Mouse (Mus musculus) CH12.LX (cell line): ENCODE data around the gene Homer3. TPM values are rescaled to one million over a fixed set of nuclear protein-coding genes. Genes with fewer than 3 reads are reported as not detected.
A peak's percentile ranks its signal among the peaks of the same experiment; 100 is the strongest.

ENCODE experiments used
- DNase-seq: peaks from one replicate; pipeline ENCODE4 v3.0.0-alpha.2; 2013; ENCODE audit errors: extremely low read depth
- H3K27ac ChIP-seq: 2 replicates; pipeline ENCODE4 v1.5.1; 2012; ENCODE audit warnings: low read depth, mild to moderate bottlenecking, control low read depth, moderate library complexity; ENCODE audit not compliant: insufficient read depth
- H3K27me3 ChIP-seq: replicated peaks from 2 replicates; pipeline ENCODE3; 2012; ENCODE audit warnings: inconsistent platforms
- H3K36me3 ChIP-seq, 2 experiments: replicated peaks in 1 of 2; 2 replicates each; pipeline versions ENCODE3 to v1.6.1; 2012; ENCODE audit warnings: inconsistent platforms in 1 of 2, low read length in 1 of 2, mild to moderate bottlenecking in 1 of 2, mixed read lengths in 1 of 2, moderate library complexity in 1 of 2; ENCODE audit not compliant: control insufficient read depth in 1 of 2, insufficient read depth in 1 of 2
- H3K4me1 ChIP-seq, 2 experiments: 2 replicates each; pipeline ENCODE4 v1.6.1; 2012; ENCODE audit warnings: inconsistent platforms in 1 of 2, moderate library complexity in 1 of 2; ENCODE audit not compliant: insufficient read depth in 2 of 2, control insufficient read depth in 1 of 2
- H3K4me2 ChIP-seq: 2 replicates; pipeline ENCODE4 v1.6.1; 2012; ENCODE audit warnings: low read depth, mild to moderate bottlenecking, control low read depth; ENCODE audit not compliant: poor library complexity, insufficient read depth, severe bottlenecking
- H3K4me3 ChIP-seq, 3 experiments: fragments of 150-350 bp in 1 of 3; sonication (generic) in 1 of 3; replicated peaks in 1 of 3; 2 replicates each; pipeline versions ENCODE3 to v1.5.1; 2011 to 2012; ENCODE audit warnings: low read depth in 2 of 3, low read length in 2 of 3, mild to moderate bottlenecking in 2 of 3, moderate library complexity in 2 of 3, control low read depth in 1 of 3, improper control_type of control experiment in 1 of 3, inconsistent platforms in 1 of 3, mixed read lengths in 1 of 3; ENCODE audit not compliant: poor library complexity in 1 of 3
- H3K79me2 ChIP-seq: replicated peaks from 2 replicates; pipeline ENCODE4 v1.6.1; 2012; ENCODE audit warnings: mild to moderate bottlenecking, moderate library complexity; ENCODE audit not compliant: control insufficient read depth, poor library complexity, insufficient read depth, severe bottlenecking; ENCODE audit errors: extremely low read depth
- H3K9ac ChIP-seq: 2 replicates; pipeline ENCODE4 v1.6.1; 2012; ENCODE audit warnings: low read depth, mild to moderate bottlenecking, control low read depth, moderate library complexity; ENCODE audit not compliant: insufficient read depth
- H3K9me3 ChIP-seq: replicated peaks from 2 replicates; pipeline ENCODE3; 2012; ENCODE audit warnings: low read length, inconsistent platforms, mixed read lengths
- BHLHE40 ChIP-seq: IDR thresholded peaks from 2 replicates; pipeline ENCODE4 v1.6.1; 2011; ENCODE audit warnings: mild to moderate bottlenecking, low read depth, low read length, improper control_type of control experiment
- CTCF ChIP-seq, 2 experiments: IDR thresholded peaks in 1 of 2; conservative IDR thresholded peaks in 1 of 2; 2 replicates each; pipeline ENCODE4 v1.5.1; 2011 to 2012; ENCODE audit warnings: low read depth in 2 of 2, low read length in 2 of 2, improper control_type of control experiment in 1 of 2, inconsistent platforms in 1 of 2, mild to moderate bottlenecking in 1 of 2, moderate library complexity in 1 of 2
- E2F4 ChIP-seq: IDR thresholded peaks from 2 replicates; pipeline ENCODE4 v1.6.1; 2011; ENCODE audit warnings: low read depth, low read length, improper control_type of control experiment; ENCODE audit not compliant: insufficient replicate concordance
- ETS1 ChIP-seq: conservative IDR thresholded peaks from 2 replicates; pipeline ENCODE4 v1.6.1; 2012; ENCODE audit warnings: low read depth, mild to moderate bottlenecking, inconsistent platforms, low read length, improper control_type of control experiment, moderate library complexity
- HCFC1 ChIP-seq: IDR thresholded peaks from 2 replicates; pipeline ENCODE4 v1.6.1; 2012; ENCODE audit warnings: low read depth, mild to moderate bottlenecking, inconsistent platforms, low read length, improper control_type of control experiment
- JUN ChIP-seq: IDR thresholded peaks from 2 replicates; pipeline ENCODE4 v1.6.1; 2011; ENCODE audit warnings: low read depth, mild to moderate bottlenecking, low read length, improper control_type of control experiment, moderate library complexity; ENCODE audit not compliant: insufficient read depth
- MAFK ChIP-seq: IDR thresholded peaks from 2 replicates; pipeline ENCODE4 v1.6.1; 2011; ENCODE audit warnings: low read length, improper control_type of control experiment; ENCODE audit not compliant: insufficient replicate concordance
- MAX ChIP-seq: IDR thresholded peaks from 2 replicates; pipeline ENCODE4 v1.6.1; 2011; ENCODE audit warnings: low read length, improper control_type of control experiment
- MAZ ChIP-seq: IDR thresholded peaks from 2 replicates; pipeline ENCODE4 v1.6.1; 2012; ENCODE audit warnings: low read depth, mild to moderate bottlenecking, inconsistent platforms, low read length, improper control_type of control experiment, moderate library complexity
- MYC ChIP-seq: IDR thresholded peaks from 2 replicates; pipeline ENCODE4 v1.6.1; 2011; ENCODE audit warnings: low read depth, mild to moderate bottlenecking, improper control_type of control experiment, low read length
- PAX5 ChIP-seq: IDR thresholded peaks from 2 replicates; pipeline ENCODE4 v1.6.1; 2012; ENCODE audit warnings: low read length, inconsistent platforms, mixed read lengths
- RAD21 ChIP-seq: IDR thresholded peaks from 2 replicates; pipeline ENCODE4 v1.6.1; 2011; ENCODE audit warnings: low read depth, mild to moderate bottlenecking, low read length, improper control_type of control experiment, moderate library complexity
- SMC3 ChIP-seq: IDR thresholded peaks from 2 replicates; pipeline ENCODE4 v1.6.1; 2011; ENCODE audit warnings: low read depth, low read length, improper control_type of control experiment
- TCF12 ChIP-seq: IDR thresholded peaks from 2 replicates; pipeline ENCODE4 v1.6.1; 2014; ENCODE audit warnings: low read depth, mild to moderate bottlenecking, inconsistent platforms, low read length, improper control_type of control experiment
- UBTF ChIP-seq: IDR thresholded peaks from 2 replicates; pipeline ENCODE4 v1.6.1; 2012; ENCODE audit warnings: low read depth, mild to moderate bottlenecking, inconsistent platforms, low read length, improper control_type of control experiment, moderate library complexity
- ZMIZ1 ChIP-seq: IDR thresholded peaks from 2 replicates; pipeline ENCODE4 v1.6.1; 2012; ENCODE audit warnings: low read depth, mild to moderate bottlenecking, inconsistent platforms, low read length, improper control_type of control experiment
- dilution Hi-C: fragments of 300-500 bp; cut with MboI; formaldehyde crosslinking; loops from 2 replicates; pipeline ENCODE4 v1.14.3; 2020; ENCODE audit warnings: low sequenced_read_pairs; ENCODE audit not compliant: extremely low pct_unique_long_range_greater_than_20kb, extremely low pct_ligation_motif_present
- in situ Hi-C: fragments of 300-500 bp; cut with MboI; formaldehyde crosslinking; loops from 3 replicates; pipeline ENCODE4 v1.14.3; 2019; ENCODE audit warnings: low sequenced_read_pairs, low pct_ligation_motif_present, low pct_unique_long_range_greater_than_20kb, mixed read lengths
- polyA plus RNA-seq: library from polyadenylated mRNA; unstranded; fragments of >175 nt; gene quantifications from 2 replicates; pipeline ENCODE4 v1.2.1, GENCODE M21; 2012; ENCODE audit warnings: low read depth; ENCODE audit not compliant: insufficient read length
- total RNA-seq, 2 experiments: library from RNA; depleted of rRNA; stranded (reverse); fragments of 300-350 nt in 1 of 2; fragments of >200 nt in 1 of 2; gene quantifications; 2 replicates each; pipeline ENCODE4 v1.2.3; 2012 to 2014

Homer3 gene
- total and polyA plus RNA-seq, 3 experiments, result 9.0 to 14.0 (median 11.8) TPM

DNA sequence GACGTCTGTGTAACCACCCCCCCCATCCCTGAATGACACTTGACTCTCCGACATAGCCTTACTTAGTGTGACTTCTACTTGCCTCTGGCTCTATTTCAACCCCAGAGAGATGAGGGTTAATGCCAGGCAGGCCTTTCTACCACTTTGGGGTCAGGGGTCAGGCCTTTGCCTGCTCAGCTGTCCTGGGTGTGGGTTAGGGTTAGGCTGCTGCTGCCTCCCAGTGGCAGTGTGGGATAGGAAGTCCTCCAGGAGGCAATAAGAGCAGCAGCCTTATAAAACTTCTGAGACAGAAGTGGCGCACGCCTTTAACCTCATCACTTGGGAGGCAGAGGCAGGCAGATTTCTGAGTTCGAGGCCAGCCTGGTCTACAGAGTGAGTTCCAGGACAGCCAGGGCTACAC is 42.0 kb upstream of the Homer3 start:
- Histone ChIP-seq H3K4me2 (no peak overlapping the region), H3K27ac (no peak overlapping the region), H3K4me1 (peaks cover 5 to 18% of the 10 kb centered on the region in 2 experiments), H3K9ac (no peak overlapping the region), H3K27me3 (no peaks in the 10 kb centered on the region), H3K79me2 (peaks cover 4% of the 10 kb centered on the region), H3K4me3 (no peak overlapping the region), H3K36me3 (peaks cover 69 to 89% of the 10 kb centered on the region in 2 experiments), H3K9me3 (no peaks in the 10 kb centered on the region)
- in situ Hi-C loops (no loop called here), dilution Hi-C loops (no loop called here)
- TF ChIP-seq MAX (no peak), SMC3 (peak; percentile 40), ETS1 (no peak), MAZ (no peak), PAX5 (no peak), HCFC1 (no peak), MYC (no peak), CTCF (conservative IDR thresholded peaks at IDR 0.05 in 1 of 2, IDR thresholded peaks at IDR 0.05 in 1 of 2; ENCODE audit: low read depth in 2 of 2, low read length in 2 of 2) (peak in 1 of 2 experiments; percentile 51; a peak in 2 of 4 replicates), E2F4 (no peak), RAD21 (peak; percentile 45), JUN (no peak), UBTF (no peak), MAFK (no peak), ZMIZ1 (no peak), BHLHE40 (no peak)
- no peak for DNase-seq

DNA sequence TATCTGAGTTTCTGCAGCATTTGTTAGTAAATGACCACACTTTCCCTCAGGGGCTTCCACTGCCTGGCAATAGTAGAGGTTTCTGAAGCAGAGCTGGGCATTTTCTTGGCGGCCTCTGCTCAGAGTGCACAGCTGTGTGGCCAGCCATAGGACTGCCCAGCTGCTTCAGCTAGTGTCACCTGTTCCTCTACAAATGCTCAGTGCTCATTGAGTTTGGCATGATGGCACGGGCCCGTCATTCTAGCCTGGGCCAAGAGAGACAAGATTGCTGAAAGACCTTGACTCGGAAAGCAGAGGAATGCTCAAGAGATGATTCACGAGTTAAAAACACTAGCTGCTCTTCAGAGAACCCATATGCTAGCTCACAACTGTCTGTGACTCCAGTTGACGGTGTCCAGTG is 36.0 kb upstream of the Homer3 start:
- Histone ChIP-seq H3K9ac (no peak overlapping the region), H3K4me2 (no peak overlapping the region), H3K9me3 (no peaks in the 10 kb centered on the region), H3K4me1 (peaks cover 3 to 10% of the 10 kb centered on the region in 2 experiments; a peak in 3 of 4 replicates), H3K27me3 (no peaks in the 10 kb centered on the region), H3K27ac (no peak overlapping the region), H3K79me2 (0 out of 2 replicates have a peak, but pooled peaks cover 5% of the 10 kb centered on the region), H3K4me3 (no peak overlapping the region), H3K36me3 (peaks cover 75 to 91% of the 10 kb centered on the region in 2 experiments)
- dilution Hi-C loops (no loop called here), in situ Hi-C loops (no loop called here)
- TF ChIP-seq TCF12 (no peak), HCFC1 (no peak), SMC3 (no peak), MYC (no peak), E2F4 (no peak), MAFK (no peak)
- no peak for DNase-seq
